Mouse (Mus musculus) left cerebral cortex, adult 18-20 months (tissue): ENCODE results near the gene Lrfn2. TPM values are rescaled to one million over a fixed set of nuclear protein-coding genes. Genes with fewer than 3 reads are reported as not detected.
A peak's percentile ranks its signal among the peaks of the same experiment; 100 is the strongest.

Experiments used
- DNase-seq, 2 experiments: peaks; one replicate each; pipeline ENCODE4 v3.0.0; 2021 to 2022; ENCODE audit warnings: low spot score in 2 of 2, mixed read lengths in 1 of 2
- total RNA-seq, 2 experiments: library from RNA; stranded (reverse); gene quantifications; 2 replicates each; pipeline ENCODE4 v1.2.3; 2021

Lrfn2 gene
- total RNA-seq, 2 experiments from 2014 or later = 30.5 to 37.3 TPM

- DNase-seq = no peak
These were observed 30.5 kb downstream of the Lrfn2 start for GRCm38 (mm10) chr17:48962646-48963045.

GRCm38 (mm10) chr17:48963740-48964139 lies 31.6 kb downstream of the Lrfn2 start:
- DNase-seq = no peak

- DNase-seq = peak in 1 of 2 experiments; percentile 26
These were observed 36.1 kb downstream of the Lrfn2 start for GRCm38 (mm10) chr17:48968304-48968703.

GRCm38 (mm10) chr17:48971296-48971695 lies 39.1 kb downstream of the Lrfn2 start:
- DNase-seq = no peak

- no peak for DNase-seq
These were observed 40.7 kb downstream of the Lrfn2 start for GRCm38 (mm10) chr17:48972866-48973265.

GRCm38 (mm10) chr17:48973394-48973793 lies 41.2 kb downstream of the Lrfn2 start:
- no peak for DNase-seq

- no peak for DNase-seq
These were observed 42.9 kb downstream of the Lrfn2 start for GRCm38 (mm10) chr17:48975055-48975454.

GRCm38 (mm10) chr17:48976611-48977022 lies 44.4 kb downstream of the Lrfn2 start:
- DNase-seq = peak; percentile 62 to 72

GRCm38 (mm10) chr17:48995256-48995993 lies 63.2 kb downstream of the Lrfn2 start:
- no peak for DNase-seq

GRCm38 (mm10) chr17:48999463-49000227 lies 67.5 kb downstream of the Lrfn2 start:
- DNase-seq = no peak

- no peak for DNase-seq
These were observed 77.3 kb downstream of the Lrfn2 start for GRCm38 (mm10) chr17:49009384-49010073.

GRCm38 (mm10) chr17:49013876-49014600 lies 81.9 kb downstream of the Lrfn2 start:
- peak; percentile 63 to 71 for DNase-seq

- peak; percentile 20 to 31 for DNase-seq
These were observed 83.2 kb downstream of the Lrfn2 start for GRCm38 (mm10) chr17:49015368-49015767.

GRCm38 (mm10) chr17:49016229-49016628 lies 84.0 kb downstream of the Lrfn2 start:
- no peak for DNase-seq

GRCm38 (mm10) chr17:49017438-49018415 lies 85.5 kb downstream of the Lrfn2 start:
- DNase-seq = no peak

- DNase-seq = no peak
These were observed 86.8 kb downstream of the Lrfn2 start for GRCm38 (mm10) chr17:49018774-49019488.

- peak; percentile 60 to 67 for DNase-seq
These were observed 97.5 kb downstream of the Lrfn2 start for GRCm38 (mm10) chr17:49029556-49030268.

GRCm38 (mm10) chr17:49030269-49030615 lies 98.1 kb downstream of the Lrfn2 start:
- DNase-seq = peak in 1 of 2 experiments; percentile 31

- DNase-seq = no peak
These were observed 98.7 kb downstream of the Lrfn2 start for GRCm38 (mm10) chr17:49030841-49031240.
